Mouse (Mus musculus): ENCODE measurements around the gene Cic. TPM values are rescaled to one million over a fixed set of nuclear protein-coding genes. Genes with fewer than 3 reads are reported as not detected.

The Cic gene
- polyA plus RNA-seq, 1 experiment from 2014 or later = 47.5 TPM

GRCm38 (mm10) chr7:25279861-25280791, 12.6 kb downstream of the Cic start:
- H3K4me3 ChIP-seq (replicated peaks; ENCODE audit: low read length) = peak overlapping the region; percentile 65
- H3K4me1 ChIP-seq (replicated peaks; ENCODE audit: control insufficient read depth, insufficient read depth, low read length) = peaks cover 63% of the 10 kb centered on the region
- ATAC-seq (ENCODE audit: low FRiP score) = 0 out of 2 replicates have a peak, but pooled peaks have one; percentile 0
- peak overlapping the region; percentile 82 for H3K9ac ChIP-seq
- no peaks in the 10 kb centered on the region for H3K27me3 ChIP-seq (ENCODE audit: control insufficient read depth, insufficient read depth, low read length)
- no peaks in the 10 kb centered on the region for H3K9me3 ChIP-seq (ENCODE audit: control insufficient read depth, low read length)
- 0% methylated on average over 6 of the region's 6 CpGs for WGBS
- H3K36me3 ChIP-seq (replicated peaks; ENCODE audit: control insufficient read depth, insufficient read depth) = peaks cover 5% of the 10 kb centered on the region
- DNase-seq (ENCODE audit: low spot score) = peak; percentile 43
- peak overlapping the region; percentile 99 for H3K27ac ChIP-seq
- H3K4me2 ChIP-seq (replicated peaks) = peak overlapping the region; percentile 79

- Histone ChIP-seq H3K4me3 (replicated peaks; ENCODE audit: low read length) (peak overlapping the region; percentile 82), H3K4me1 (replicated peaks; ENCODE audit: control insufficient read depth, insufficient read depth, low read length) (peaks cover 53% of the 10 kb centered on the region), H3K4me2 (replicated peaks) (peak overlapping the region; percentile 79), H3K36me3 (replicated peaks; ENCODE audit: control insufficient read depth, insufficient read depth) (peaks cover 16% of the 10 kb centered on the region), H3K9ac (peak overlapping the region; percentile 34; the same call in 1 of the 2 replicates), H3K27ac (peak overlapping the region; percentile 99), H3K9me3 (ENCODE audit: control insufficient read depth, low read length) (no peaks in the 10 kb centered on the region), H3K27me3 (ENCODE audit: control insufficient read depth, insufficient read depth, low read length) (no peaks in the 10 kb centered on the region)
- DNase-seq (ENCODE audit: low spot score) = no peak
- ATAC-seq (ENCODE audit: low FRiP score) = no peak
- 24% methylated on average over 12 of the region's 12 CpGs for WGBS
Measured at GRCm38 (mm10) chr7:25281166-25281733, 13.7 kb downstream of the Cic start.

GRCm38 (mm10) chr7:25281734-25282601, 14.5 kb downstream of the Cic start:
- Histone ChIP-seq H3K4me2 (replicated peaks) (peak overlapping the region; percentile 79), H3K9ac (peak overlapping the region; percentile 80), H3K36me3 (replicated peaks; ENCODE audit: control insufficient read depth, insufficient read depth) (peaks cover 24% of the 10 kb centered on the region), H3K4me3 (replicated peaks; ENCODE audit: low read length) (peak overlapping the region; percentile 82), H3K27ac (peak overlapping the region; percentile 99), H3K4me1 (replicated peaks; ENCODE audit: control insufficient read depth, insufficient read depth, low read length) (peaks cover 53% of the 10 kb centered on the region), H3K9me3 (ENCODE audit: control insufficient read depth, low read length) (no peaks in the 10 kb centered on the region), H3K27me3 (ENCODE audit: control insufficient read depth, insufficient read depth, low read length) (no peaks in the 10 kb centered on the region)
- peak; percentile 84 for ATAC-seq (ENCODE audit: low FRiP score)
- WGBS = under 1% methylated on average over 85 of the region's 108 CpGs
- DNase-seq (ENCODE audit: low spot score) = peak; percentile 91

GRCm38 (mm10) chr7:25282731-25283211, 15.3 kb downstream of the Cic start:
- peaks cover 32% of the 10 kb centered on the region for H3K36me3 ChIP-seq (replicated peaks; ENCODE audit: control insufficient read depth, insufficient read depth)
- H3K9me3 ChIP-seq (ENCODE audit: control insufficient read depth, low read length) = no peaks in the 10 kb centered on the region
- H3K4me1 ChIP-seq (replicated peaks; ENCODE audit: control insufficient read depth, insufficient read depth, low read length) = peaks cover 46% of the 10 kb centered on the region
- under 1% methylated on average over 34 of the region's 36 CpGs for WGBS
- H3K9ac ChIP-seq = peak overlapping the region; percentile 80
- H3K27ac ChIP-seq = peak overlapping the region; percentile 99
- peak overlapping the region; percentile 82 for H3K4me3 ChIP-seq (replicated peaks; ENCODE audit: low read length)
- DNase-seq (ENCODE audit: low spot score) (peak; percentile 51), ATAC-seq (ENCODE audit: low FRiP score) (no peak; the same call in 1 of the 2 replicates)
- peak overlapping the region; percentile 79 for H3K4me2 ChIP-seq (replicated peaks)
- H3K27me3 ChIP-seq (ENCODE audit: control insufficient read depth, insufficient read depth, low read length) = no peaks in the 10 kb centered on the region

- WGBS = 24% methylated on average over 5 of the region's 5 CpGs
- no peak for ATAC-seq (ENCODE audit: low FRiP score)
Measured at GRCm38 (mm10) chr7:25283637-25284036, 16.1 kb downstream of the Cic start.

GRCm38 (mm10) chr7:25284171-25284570, 16.7 kb downstream of the Cic start:
- no peaks in the 10 kb centered on the region for H3K9me3 ChIP-seq (ENCODE audit: control insufficient read depth, low read length)
- peaks cover 46% of the 10 kb centered on the region for H3K36me3 ChIP-seq (replicated peaks; ENCODE audit: control insufficient read depth, insufficient read depth)
- ATAC-seq (ENCODE audit: low FRiP score) (no peak), DNase-seq (ENCODE audit: low spot score) (no peak)
- peak overlapping the region; percentile 99; the same call in 1 of the 2 replicates for H3K27ac ChIP-seq
- WGBS = 66% methylated on average over 2 of the region's 2 CpGs
- peak overlapping the region; percentile 79 for H3K4me2 ChIP-seq (replicated peaks)
- peak overlapping the region; percentile 80 for H3K9ac ChIP-seq
- H3K27me3 ChIP-seq (ENCODE audit: control insufficient read depth, insufficient read depth, low read length) = no peaks in the 10 kb centered on the region
- H3K4me3 ChIP-seq (replicated peaks; ENCODE audit: low read length) = peak overlapping the region; percentile 82
- peaks cover 43% of the 10 kb centered on the region for H3K4me1 ChIP-seq (replicated peaks; ENCODE audit: control insufficient read depth, insufficient read depth, low read length)

More at GRCm38 (mm10) chr7:25283637-25284036, 16.1 kb downstream of the Cic start:
- Histone ChIP-seq H3K27me3 (ENCODE audit: control insufficient read depth, insufficient read depth, low read length) (no peaks in the 10 kb centered on the region), H3K36me3 (replicated peaks; ENCODE audit: control insufficient read depth, insufficient read depth) (peaks cover 40% of the 10 kb centered on the region), H3K4me2 (replicated peaks) (peak overlapping the region; percentile 79), H3K4me3 (replicated peaks; ENCODE audit: low read length) (peak overlapping the region; percentile 82), H3K27ac (peak overlapping the region; percentile 99), H3K9ac (peak overlapping the region; percentile 80), H3K9me3 (ENCODE audit: control insufficient read depth, low read length) (no peaks in the 10 kb centered on the region), H3K4me1 (replicated peaks; ENCODE audit: control insufficient read depth, insufficient read depth, low read length) (peaks cover 43% of the 10 kb centered on the region)
- DNase-seq (ENCODE audit: low spot score) = no peak

GRCm38 (mm10) chr7:25284766-25285165, 17.3 kb downstream of the Cic start:
- WGBS = 62% methylated on average over 5 of the region's 5 CpGs
- Histone ChIP-seq H3K4me1 (replicated peaks; ENCODE audit: control insufficient read depth, insufficient read depth, low read length) (peaks cover 39% of the 10 kb centered on the region), H3K9ac (peak overlapping the region; percentile 80), H3K27me3 (ENCODE audit: control insufficient read depth, insufficient read depth, low read length) (no peaks in the 10 kb centered on the region), H3K9me3 (ENCODE audit: control insufficient read depth, low read length) (no peaks in the 10 kb centered on the region), H3K36me3 (replicated peaks; ENCODE audit: control insufficient read depth, insufficient read depth) (peaks cover 52% of the 10 kb centered on the region), H3K4me2 (replicated peaks) (peak overlapping the region; percentile 79; the same call in 1 of the 2 replicates), H3K27ac (no peak overlapping the region), H3K4me3 (replicated peaks; ENCODE audit: low read length) (peak overlapping the region; percentile 82; the same call in 1 of the 2 replicates)
- ATAC-seq (ENCODE audit: low FRiP score) (no peak), DNase-seq (ENCODE audit: low spot score) (no peak)

- ATAC-seq (ENCODE audit: low FRiP score) (no peak), DNase-seq (ENCODE audit: low spot score) (no peak)
- H3K27me3 ChIP-seq (ENCODE audit: control insufficient read depth, insufficient read depth, low read length) = no peaks in the 10 kb centered on the region
- no peaks in the 10 kb centered on the region for H3K9me3 ChIP-seq (ENCODE audit: control insufficient read depth, low read length)
- H3K4me3 ChIP-seq (replicated peaks; ENCODE audit: low read length) = no peak overlapping the region
- H3K4me2 ChIP-seq (replicated peaks) = 0 out of 2 replicates have a peak overlapping the region, but pooled peaks have one; percentile 79
- H3K9ac ChIP-seq = no peak overlapping the region
- peaks cover 30% of the 10 kb centered on the region for H3K4me1 ChIP-seq (replicated peaks; ENCODE audit: control insufficient read depth, insufficient read depth, low read length)
- no peak overlapping the region for H3K27ac ChIP-seq
- WGBS = 87% methylated on average over 20 of the region's 20 CpGs
- H3K36me3 ChIP-seq (replicated peaks; ENCODE audit: control insufficient read depth, insufficient read depth) = peaks cover 61% of the 10 kb centered on the region
Measured at GRCm38 (mm10) chr7:25285511-25286238, 18.2 kb downstream of the Cic start.
